Mouse (Mus musculus) neural tube, embryonic 12.5 days (tissue): ENCODE data around the gene Rpp25. TPM values are rescaled to one million over a fixed set of nuclear protein-coding genes. Genes with fewer than 3 reads are reported as not detected.

Source experiments
- ATAC-seq: fragments of 200-750 bp; cut with Nextera tagmentation; 2 replicates; pipeline ENCODE4 v1.8.0; 2017; ENCODE audit warnings: low read depth, mild to moderate bottlenecking, moderate TSS enrichment, moderate library complexity; ENCODE audit not compliant: low FRiP score
- H3K27ac ChIP-seq: fragments of 300-500 bp; sonication (generic); 2 replicates; pipeline ENCODE4 v1.5.1; 2016
- H3K27me3 ChIP-seq: fragments of 300-500 bp; sonication (generic); replicated peaks from 2 replicates; pipeline ENCODE4 v1.6.1; 2016; ENCODE audit warnings: mild to moderate bottlenecking
- H3K36me3 ChIP-seq: fragments of 300-500 bp; sonication (generic); 2 replicates; pipeline ENCODE4 v1.6.1; 2016; ENCODE audit warnings: mild to moderate bottlenecking
- H3K4me1 ChIP-seq: fragments of 300-500 bp; sonication (generic); 2 replicates; pipeline ENCODE4 v1.6.1; 2016
- H3K4me2 ChIP-seq: fragments of 300-500 bp; sonication (generic); replicated peaks from 2 replicates; pipeline ENCODE4 v1.6.1; 2016; ENCODE audit warnings: mild to moderate bottlenecking
- H3K4me3 ChIP-seq: fragments of 300-500 bp; sonication (generic); 2 replicates; pipeline ENCODE4 v1.5.1; 2016
- H3K9ac ChIP-seq: fragments of 300-500 bp; sonication (generic); 2 replicates; pipeline ENCODE4 v1.6.1; 2016; ENCODE audit warnings: mild to moderate bottlenecking
- H3K9me3 ChIP-seq: fragments of 300-500 bp; sonication (generic); 2 replicates; pipeline ENCODE4 v1.6.1; 2016; ENCODE audit warnings: mild to moderate bottlenecking
- WGBS: fragments of 180-500 bp; shearing (Covaris S2); methylation state at CpG from one replicate; pipeline ENCODE4 v1.1.7; 2016; 5-methylcytosine and 5-hydroxymethylcytosine counted together
- polyA plus RNA-seq: library from polyadenylated mRNA; unstranded; fragments of >200 nt; fragmentation: Nextera tagmentation; extraction: Ambion mirVana; gene quantifications from 2 replicates; pipeline ENCODE4 v1.2.1, GENCODE M21; 2016

Gene Rpp25
- polyA plus RNA-seq, 1 experiment from 2014 or later = 12.4 TPM

DNA sequence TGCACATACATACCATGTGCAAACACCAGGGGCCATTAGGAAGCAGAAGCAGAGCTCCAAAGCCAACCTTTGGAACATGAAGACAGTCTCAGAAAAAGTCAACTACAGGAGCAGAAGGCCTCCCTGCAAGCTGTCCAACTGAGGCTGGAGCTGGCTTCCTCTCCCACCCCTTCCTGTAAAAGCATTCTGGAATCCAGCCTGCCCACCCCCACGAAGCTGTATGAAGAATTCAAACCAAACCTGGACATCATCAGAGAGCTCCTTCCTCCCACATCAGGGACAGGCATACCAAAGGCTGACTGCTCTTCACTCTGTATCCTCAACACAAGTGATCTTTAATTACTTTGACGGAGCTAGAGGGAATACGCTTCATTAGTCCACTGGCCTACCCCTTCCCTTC is 40.1 kb downstream of the Rpp25 start:
- Histone ChIP-seq H3K9me3 (no peaks in the 10 kb centered on the region), H3K27ac (no peak overlapping the region), H3K4me2 (no peak overlapping the region), H3K36me3 (peaks cover 89% of the 10 kb centered on the region), H3K9ac (no peak overlapping the region), H3K27me3 (no peaks in the 10 kb centered on the region), H3K4me3 (no peak overlapping the region), H3K4me1 (peaks cover 3% of the 10 kb centered on the region; the same call in 1 of the 2 replicates)
- WGBS = 89% methylated on average over 3 of the region's 3 CpGs
- no peak for ATAC-seq

DNA sequence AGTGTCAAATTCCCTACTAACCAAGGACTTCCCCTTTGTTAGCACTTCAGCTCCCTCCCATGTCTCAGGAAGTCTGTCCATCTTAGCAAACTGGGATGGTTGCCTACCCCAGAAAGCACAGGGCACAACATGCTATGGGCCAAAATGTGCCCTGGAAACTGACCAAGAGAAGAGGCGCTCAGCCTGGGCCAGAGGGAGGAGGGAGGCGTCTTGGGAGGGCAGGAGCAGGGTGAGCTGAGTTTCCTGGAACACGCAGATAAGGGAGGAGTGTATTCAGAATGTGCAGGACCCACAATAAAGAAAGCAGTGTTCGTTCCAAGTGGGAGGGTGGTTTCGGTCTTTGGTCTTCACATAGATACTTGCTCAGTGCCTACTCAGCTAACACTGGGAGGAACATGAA is 43.5 kb downstream of the Rpp25 start:
- Histone ChIP-seq H3K4me2 (no peak overlapping the region), H3K4me1 (peaks cover 6% of the 10 kb centered on the region), H3K27me3 (no peaks in the 10 kb centered on the region), H3K27ac (no peak overlapping the region), H3K4me3 (no peak overlapping the region), H3K36me3 (peaks cover 82% of the 10 kb centered on the region), H3K9ac (no peak overlapping the region), H3K9me3 (no peaks in the 10 kb centered on the region)
- 91% methylated on average over 5 of the region's 5 CpGs for WGBS
- ATAC-seq = no peak

DNA sequence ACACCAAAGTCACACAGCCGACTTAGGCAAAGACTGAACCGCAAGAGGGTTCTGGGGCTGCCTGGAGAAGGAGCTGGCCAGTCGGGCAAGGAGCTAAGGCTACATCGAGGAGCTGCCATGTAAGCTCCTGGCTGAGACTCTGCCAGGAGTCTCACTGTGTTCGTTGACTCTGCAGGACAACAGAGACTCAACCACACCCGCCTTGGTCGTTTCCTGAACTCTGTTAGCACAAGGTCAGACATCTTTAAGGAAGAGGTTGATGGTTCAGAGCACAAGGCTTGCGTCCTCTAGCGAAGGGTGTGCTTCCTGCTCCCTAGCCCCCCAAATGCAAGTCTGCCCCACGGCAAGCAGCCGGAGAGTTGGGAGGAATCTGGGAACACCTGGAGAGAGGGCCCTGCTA is 44.0 kb downstream of the Rpp25 start:
- 90% methylated on average over 11 of the region's 11 CpGs for WGBS
- ATAC-seq = no peak
- no peak overlapping the region for H3K4me3 ChIP-seq
- H3K36me3 ChIP-seq = peaks cover 77% of the 10 kb centered on the region
- no peaks in the 10 kb centered on the region for H3K27me3 ChIP-seq
- no peaks in the 10 kb centered on the region for H3K9me3 ChIP-seq
- peaks cover 6% of the 10 kb centered on the region for H3K4me1 ChIP-seq
- H3K27ac ChIP-seq = no peak overlapping the region
- no peak overlapping the region for H3K9ac ChIP-seq
- no peak overlapping the region for H3K4me2 ChIP-seq

DNA sequence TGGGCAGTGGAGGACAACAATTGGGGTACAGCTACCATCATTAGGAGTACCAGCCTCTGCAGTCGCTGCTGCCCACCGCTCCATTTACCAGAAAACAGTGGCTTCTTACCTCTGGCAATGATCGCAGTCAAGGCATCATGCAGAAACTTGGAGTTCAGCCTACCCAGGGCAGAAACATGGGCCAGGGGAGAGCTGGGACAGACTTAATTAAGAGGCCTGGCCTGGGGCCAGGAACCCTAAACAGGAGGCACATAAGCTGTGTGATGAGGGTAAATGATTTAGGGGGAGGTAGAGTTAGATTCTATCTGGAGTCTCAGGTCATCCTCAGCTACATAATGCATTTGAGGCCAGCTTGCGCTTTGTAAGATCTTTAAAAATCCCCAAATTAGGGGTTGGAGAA is 45.4 kb downstream of the Rpp25 start:
- Histone ChIP-seq H3K9me3 (no peaks in the 10 kb centered on the region), H3K36me3 (peaks cover 63% of the 10 kb centered on the region), H3K27me3 (no peaks in the 10 kb centered on the region), H3K9ac (no peak overlapping the region), H3K4me2 (no peak overlapping the region), H3K27ac (no peak overlapping the region), H3K4me1 (peaks cover 6% of the 10 kb centered on the region), H3K4me3 (no peak overlapping the region)
- 97% methylated on average over 4 of the region's 4 CpGs for WGBS
- ATAC-seq = no peak

DNA sequence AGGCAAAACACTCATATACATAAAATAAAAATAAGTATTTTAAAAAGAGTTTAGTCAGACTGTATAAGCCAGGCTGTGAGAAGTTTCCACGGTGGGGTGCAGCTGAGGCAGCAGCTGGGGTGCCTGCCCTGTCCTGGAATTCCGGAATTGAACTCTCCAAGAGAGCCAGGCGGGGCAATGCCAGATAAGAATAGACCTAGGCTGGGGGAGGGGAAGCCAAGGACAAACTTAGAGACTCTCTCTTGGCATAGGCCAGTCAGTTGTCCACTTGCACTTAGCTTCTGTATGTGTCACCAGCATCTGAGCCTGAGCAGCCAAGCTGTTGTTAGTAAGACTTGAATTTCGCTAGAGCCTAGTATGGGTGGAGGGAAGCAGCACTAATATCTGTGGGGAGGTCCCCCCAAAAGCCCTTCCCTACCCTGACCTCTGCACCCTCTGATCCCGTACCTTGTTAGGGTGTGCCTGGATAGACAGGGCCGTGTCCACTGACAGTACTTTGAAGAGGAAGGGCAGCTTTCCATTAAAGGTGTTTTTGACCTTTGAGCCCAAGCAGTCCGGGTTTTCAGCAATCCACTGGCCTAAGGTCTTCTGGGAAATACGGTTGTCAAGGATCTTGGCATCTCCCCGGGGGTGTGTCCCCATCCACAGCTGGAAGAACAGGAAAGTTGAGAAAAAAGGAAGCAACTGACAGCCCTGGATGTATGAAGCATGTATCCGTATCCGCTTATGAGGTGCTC is 46.5 kb downstream of the Rpp25 start:
- Histone ChIP-seq H3K4me1 (peaks cover 6% of the 10 kb centered on the region), H3K36me3 (peaks cover 52% of the 10 kb centered on the region), H3K27ac (no peak overlapping the region), H3K4me2 (no peak overlapping the region), H3K9ac (no peak overlapping the region), H3K4me3 (no peak overlapping the region), H3K27me3 (no peaks in the 10 kb centered on the region), H3K9me3 (no peaks in the 10 kb centered on the region)
- 90% methylated on average over 11 of the region's 11 CpGs for WGBS
- ATAC-seq = no peak

DNA sequence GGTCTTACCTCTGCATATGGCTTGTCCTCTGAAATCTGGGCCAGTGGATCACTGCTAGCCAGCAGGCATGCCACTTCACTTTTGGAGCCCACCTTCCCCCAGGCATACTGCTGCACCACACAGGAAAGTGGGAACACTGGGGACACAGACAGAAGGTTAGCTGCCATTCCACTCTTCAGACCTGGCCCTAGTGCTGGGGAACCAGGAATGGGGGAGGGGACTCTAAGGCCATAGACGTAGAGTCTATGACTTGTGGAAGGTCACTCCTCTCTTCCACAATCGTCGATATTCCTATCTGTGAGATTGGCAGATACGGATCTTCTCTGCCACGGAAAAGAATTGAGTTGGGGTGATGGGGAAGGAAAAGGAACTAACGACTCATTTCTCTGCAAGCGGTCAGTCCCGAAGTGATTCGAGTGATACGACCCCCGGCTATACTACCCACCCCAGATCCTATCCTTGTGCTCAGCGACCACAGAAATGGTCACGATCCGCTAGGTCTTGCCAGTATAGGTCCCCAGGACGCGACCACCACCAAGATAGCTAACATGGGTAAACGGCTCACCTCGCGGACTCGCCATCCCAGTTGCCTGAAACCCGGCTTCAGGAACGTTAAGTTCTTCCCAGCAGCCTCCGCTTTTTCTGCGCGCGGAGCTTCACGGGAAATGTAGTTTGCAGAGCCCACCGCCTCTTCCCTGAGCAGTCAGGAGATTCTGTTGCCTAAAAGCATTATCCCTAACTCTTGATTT is 48.5 kb downstream of the Rpp25 start, which contains the start of gene Mpi:
Gene Mpi, minus strand, starts transcription at position 625 of the 749 bp plus-strand sequence.
- no peaks in the 10 kb centered on the region for H3K9me3 ChIP-seq
- H3K27ac ChIP-seq = no peak within 1 kb of the TSS
- ATAC-seq = peak; percentile 73; the same call in 1 of the 2 replicates
- H3K4me3 ChIP-seq = peak within 1 kb of the TSS; percentile 68
- H3K4me1 ChIP-seq = peaks cover 6% of the 10 kb centered on the region
- H3K9ac ChIP-seq = peak within 1 kb of the TSS; percentile 68
- H3K27me3 ChIP-seq = no peaks in the 10 kb centered on the region
- 2% methylated on average over 28 of the region's 28 CpGs for WGBS
- peak within 1 kb of the TSS; percentile 73 for H3K4me2 ChIP-seq
- H3K36me3 ChIP-seq = peaks cover 35% of the 10 kb centered on the region

DNA sequence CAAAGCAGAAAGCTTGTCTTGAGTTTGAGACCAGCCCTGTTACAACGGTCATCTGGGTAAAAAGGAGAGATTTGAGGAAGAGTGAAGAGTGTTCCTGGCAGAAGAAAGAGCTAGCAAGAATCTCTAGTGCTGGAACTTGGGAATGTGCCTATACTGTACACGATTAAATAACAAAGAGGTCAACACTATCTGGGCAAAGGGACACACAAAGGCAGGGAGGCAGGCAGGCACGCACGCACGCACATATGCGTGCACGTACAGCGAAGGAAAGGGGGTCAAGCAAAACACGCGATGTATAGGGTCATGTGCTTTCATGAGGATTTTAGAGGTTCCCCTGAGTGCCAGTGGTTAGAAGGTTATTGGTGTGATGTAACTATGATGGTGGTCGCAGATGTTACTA is 49.3 kb downstream of the Rpp25 start:
- Histone ChIP-seq H3K9ac (no peak overlapping the region), H3K4me1 (peaks cover 6% of the 10 kb centered on the region), H3K36me3 (peaks cover 27% of the 10 kb centered on the region), H3K27ac (no peak overlapping the region), H3K4me3 (no peak overlapping the region), H3K4me2 (no peak overlapping the region), H3K27me3 (no peaks in the 10 kb centered on the region), H3K9me3 (no peaks in the 10 kb centered on the region)
- 0 out of 2 replicates have a peak, but pooled peaks have one; percentile 5 for ATAC-seq
- WGBS = 71% methylated on average over 11 of the region's 11 CpGs

DNA sequence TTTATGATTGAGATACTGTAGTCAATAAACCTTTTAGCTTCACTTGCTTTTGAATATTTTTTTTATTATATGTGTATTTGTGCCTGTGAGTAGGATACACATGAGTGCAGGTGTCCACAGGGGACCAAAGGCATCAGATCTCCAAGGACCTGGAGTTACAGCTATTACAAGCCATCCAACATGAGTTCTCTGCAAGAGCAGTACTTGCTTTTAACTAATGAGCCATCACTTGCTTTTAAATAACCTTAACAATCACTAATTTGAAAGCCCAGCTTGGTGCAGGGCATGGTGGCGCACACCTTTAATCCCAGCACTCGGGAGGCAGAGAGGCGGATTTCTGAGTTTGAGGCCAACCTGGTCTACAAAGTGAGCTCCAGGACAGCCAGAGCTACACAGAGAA is 50.9 kb downstream of the Rpp25 start:
- Histone ChIP-seq H3K4me2 (no peak overlapping the region), H3K27me3 (no peaks in the 10 kb centered on the region), H3K9ac (no peak overlapping the region), H3K36me3 (peaks cover 10% of the 10 kb centered on the region), H3K27ac (no peak overlapping the region), H3K4me1 (peaks cover 6% of the 10 kb centered on the region), H3K9me3 (no peaks in the 10 kb centered on the region), H3K4me3 (no peak overlapping the region)
- no peak for ATAC-seq
- WGBS = 37% methylated on average over 3 of the region's 3 CpGs

Other genes starting within 250 kb of the Rpp25 start
- gene 1700017B05Rik, start 241.4 kb upstream of the Rpp25 start, polyA plus RNA-seq = 8.8 and 9.1 TPM in 2 replicates
- gene Ppcdc, start 63.9 kb upstream of the Rpp25 start, polyA plus RNA-seq = 21.8 and 24.3 TPM in 2 replicates
- gene Scamp5, start 36.0 kb upstream of the Rpp25 start, polyA plus RNA-seq = 40.6 and 43.0 TPM in 2 replicates
- gene Cox5a, start 17.2 kb downstream of the Rpp25 start, polyA plus RNA-seq = 770 and 826 TPM in 2 replicates
- gene Fam219b, start 33.5 kb downstream of the Rpp25 start, polyA plus RNA-seq = 19.6 and 20.2 TPM in 2 replicates
- gene Mpi, start 48.7 kb downstream of the Rpp25 start, polyA plus RNA-seq = 68.0 and 68.2 TPM in 2 replicates
- gene Scamp2, start 56.9 kb downstream of the Rpp25 start, polyA plus RNA-seq = 56.2 and 62.3 TPM in 2 replicates
- 20.7 and 22.9 TPM in 2 replicates for gene Ulk3, start 85.4 kb downstream of the Rpp25 start, polyA plus RNA-seq
- gene Cplx3, start 102.3 kb downstream of the Rpp25 start, polyA plus RNA-seq = not detected in 2 replicates
- gene Lman1l, start 116.7 kb downstream of the Rpp25 start, polyA plus RNA-seq = not detected in 2 replicates
- 40.3 and 41.7 TPM in 2 replicates for gene Csk, start 149.6 kb downstream of the Rpp25 start, polyA plus RNA-seq
- gene Cyp1a2, start 179.7 kb downstream of the Rpp25 start, polyA plus RNA-seq = not detected in 2 replicates
- not detected in 2 replicates for gene Cyp1a1, start 183.9 kb downstream of the Rpp25 start, polyA plus RNA-seq
- gene Edc3, start 204.5 kb downstream of the Rpp25 start, polyA plus RNA-seq = 38.4 and 41.0 TPM in 2 replicates